Mouse (Mus musculus) MEL (cell line): ENCODE measurements around the gene Snapc4. TPM values are rescaled to one million over a fixed set of nuclear protein-coding genes. Genes with fewer than 3 reads are reported as not detected.

Source experiments
- DNase-seq: peaks from one replicate; pipeline ENCODE4 v3.0.0; 2011; ENCODE audit warnings: low read depth, low spot score
- H3K27ac ChIP-seq: 2 replicates; pipeline ENCODE4 v1.5.1; 2012; ENCODE audit warnings: low read depth, mild to moderate bottlenecking, control low read depth, low read length, moderate library complexity; ENCODE audit not compliant: control insufficient read depth
- H3K27me3 ChIP-seq, 2 experiments: fragments of 150-350 bp in 1 of 2; sonication (generic) in 1 of 2; 2 replicates each; pipeline ENCODE4 v1.6.1; 2012; ENCODE audit warnings: low read length in 2 of 2, mild to moderate bottlenecking in 2 of 2, improper control_type of control experiment in 1 of 2, moderate library complexity in 1 of 2; ENCODE audit not compliant: insufficient read depth in 2 of 2, control insufficient read depth in 1 of 2
- H3K36me3 ChIP-seq, 2 experiments: 2 replicates each; pipeline ENCODE4 v1.6.1; 2012 to 2014; ENCODE audit warnings: low read length in 2 of 2, improper control_type of control experiment in 1 of 2, inconsistent platforms in 1 of 2, mild to moderate bottlenecking in 1 of 2; ENCODE audit not compliant: insufficient read depth in 2 of 2, control insufficient read depth in 1 of 2
- H3K4me1 ChIP-seq, 2 experiments: fragments of 150-350 bp in 1 of 2; sonication (generic) in 1 of 2; 2 replicates each; pipeline ENCODE4 v1.6.1; 2012; ENCODE audit warnings: low read length in 2 of 2, improper control_type of control experiment in 1 of 2, mild to moderate bottlenecking in 1 of 2; ENCODE audit not compliant: insufficient read depth in 2 of 2, control insufficient read depth in 1 of 2
- H3K4me3 ChIP-seq, 2 experiments: fragments of 150-350 bp in 1 of 2; sonication (generic) in 1 of 2; 2 replicates each; pipeline ENCODE4 v1.5.1; 2012; ENCODE audit warnings: low read depth in 2 of 2, low read length in 2 of 2, mild to moderate bottlenecking in 2 of 2, moderate library complexity in 2 of 2, control low read depth in 1 of 2, improper control_type of control experiment in 1 of 2; ENCODE audit not compliant: control insufficient read depth in 1 of 2, insufficient read depth in 1 of 2
- H3K79me2 ChIP-seq: 2 replicates; pipeline ENCODE4 v1.6.1; 2012; ENCODE audit warnings: mild to moderate bottlenecking, low read length, moderate library complexity; ENCODE audit not compliant: control insufficient read depth, poor library complexity, insufficient read depth
- H3K9ac ChIP-seq: 2 replicates; pipeline ENCODE4 v1.6.1; 2012; ENCODE audit warnings: low read depth, mild to moderate bottlenecking, control low read depth, low read length, moderate library complexity; ENCODE audit not compliant: control insufficient read depth, poor library complexity, severe bottlenecking
- H3K9me3 ChIP-seq: fragments of 150-350 bp; sonication (generic); replicated peaks from 2 replicates; pipeline ENCODE4 v1.6.1; 2012; ENCODE audit warnings: mild to moderate bottlenecking, low read length, improper control_type of control experiment, moderate library complexity; ENCODE audit not compliant: insufficient read depth
- CHD2 ChIP-seq: IDR thresholded peaks from 2 replicates; pipeline ENCODE4 v1.6.1; 2011; ENCODE audit warnings: low read length, improper control_type of control experiment
- ETS1 ChIP-seq: IDR thresholded peaks from 2 replicates; pipeline ENCODE4 v1.6.1; 2012; ENCODE audit warnings: low read depth, mild to moderate bottlenecking, inconsistent platforms, low read length, improper control_type of control experiment, moderate library complexity
- GABPA ChIP-seq: IDR thresholded peaks from 2 replicates; pipeline ENCODE4 v1.6.1; 2012; ENCODE audit warnings: low read depth, mild to moderate bottlenecking, inconsistent platforms, low read length, improper control_type of control experiment, moderate library complexity
- GATA1 ChIP-seq: IDR thresholded peaks from 2 replicates; pipeline ENCODE4 v1.6.1; 2011; ENCODE audit warnings: low read depth, low read length, improper control_type of control experiment
- JUND ChIP-seq: IDR thresholded peaks from 2 replicates; pipeline ENCODE4 v1.6.1; 2011; ENCODE audit warnings: low read depth, mild to moderate bottlenecking, improper control_type of control experiment, low read length
- MAFK ChIP-seq: IDR thresholded peaks from 2 replicates; pipeline ENCODE4 v1.6.1; 2011; ENCODE audit warnings: low read depth, mild to moderate bottlenecking, low read length, improper control_type of control experiment, borderline replicate concordance
- MAX ChIP-seq: IDR thresholded peaks from 2 replicates; pipeline ENCODE4 v1.6.1; 2011; ENCODE audit warnings: low read length, improper control_type of control experiment
- MEF2A ChIP-seq: IDR thresholded peaks from 2 replicates; pipeline ENCODE4 v1.6.1; 2014; ENCODE audit warnings: low read depth, mild to moderate bottlenecking, inconsistent platforms, low read length, improper control_type of control experiment; ENCODE audit not compliant: poor library complexity, insufficient replicate concordance, severe bottlenecking; ENCODE audit errors: extremely low read depth
- MYC ChIP-seq: IDR thresholded peaks from 2 replicates; pipeline ENCODE4 v1.6.1; 2011; ENCODE audit warnings: low read depth, mild to moderate bottlenecking, low read length, improper control_type of control experiment, moderate library complexity
- POLR2A ChIP-seq, 2 experiments: IDR thresholded peaks; 2 replicates each; pipeline ENCODE4 v1.6.1; 2011 to 2012; ENCODE audit warnings: low read length in 2 of 2, mild to moderate bottlenecking in 2 of 2, control low read depth in 1 of 2, improper control_type of control experiment in 1 of 2, low read depth in 1 of 2, moderate library complexity in 1 of 2; ENCODE audit not compliant: control insufficient read depth in 1 of 2, insufficient read depth in 1 of 2, poor library complexity in 1 of 2
- POLR2AphosphoS2 ChIP-seq: IDR thresholded peaks from 2 replicates; pipeline ENCODE4 v1.6.1; 2011; ENCODE audit warnings: low read length, improper control_type of control experiment
- RAD21 ChIP-seq: IDR thresholded peaks from 2 replicates; pipeline ENCODE4 v1.6.1; 2011; ENCODE audit warnings: mild to moderate bottlenecking, low read depth, low read length, improper control_type of control experiment
- SIN3A ChIP-seq: IDR thresholded peaks from 2 replicates; pipeline ENCODE4 v1.6.1; 2012; ENCODE audit warnings: low read length, improper control_type of control experiment, inconsistent platforms
- SMC3 ChIP-seq: IDR thresholded peaks from 2 replicates; pipeline ENCODE4 v1.6.1; 2011; ENCODE audit warnings: low read depth, low read length, improper control_type of control experiment
- TBP ChIP-seq: IDR thresholded peaks from 2 replicates; pipeline ENCODE4 v1.8.0; 2011; ENCODE audit warnings: low read depth, low read length, improper control_type of control experiment
- TCF12 ChIP-seq: IDR thresholded peaks from 2 replicates; pipeline ENCODE4 v1.6.1; 2014; ENCODE audit warnings: low read depth, mild to moderate bottlenecking, inconsistent platforms, low read length, improper control_type of control experiment, moderate library complexity
- UBTF ChIP-seq: IDR thresholded peaks from 2 replicates; pipeline ENCODE4 v1.6.1; 2012; ENCODE audit warnings: low read depth, mild to moderate bottlenecking, inconsistent platforms, low read length, improper control_type of control experiment, moderate library complexity, borderline replicate concordance; ENCODE audit not compliant: insufficient read depth
- USF1 ChIP-seq: IDR thresholded peaks from 2 replicates; pipeline ENCODE4 v1.6.1; 2014; ENCODE audit warnings: low read depth, mild to moderate bottlenecking, inconsistent platforms, low read length, improper control_type of control experiment, moderate library complexity
- ZKSCAN1 ChIP-seq: IDR thresholded peaks from 2 replicates; pipeline ENCODE4 v1.6.1; 2012; ENCODE audit warnings: low read depth, mild to moderate bottlenecking, inconsistent platforms, low read length, improper control_type of control experiment, moderate library complexity
- polyA plus RNA-seq, 2 experiments: library from polyadenylated mRNA; stranded (reverse) in 1 of 2; unstranded in 1 of 2; fragments of >175 nt in 1 of 2; fragments of >200 nt in 1 of 2; gene quantifications; 2 replicates each; pipeline versions ENCODE4 v1.2.1 to v1.2.4; 2012; ENCODE audit warnings: low replicate concordance in 2 of 2, low read depth in 1 of 2; ENCODE audit not compliant: insufficient read length in 2 of 2, insufficient read depth in 1 of 2, missing spikeins in 1 of 2
- total RNA-seq: library from RNA; depleted of rRNA; stranded (reverse); fragments of 300-350 nt; gene quantifications from 2 replicates; pipeline ENCODE4 v1.2.3, GENCODE M21; 2012

Gene Snapc4
- total and polyA plus RNA-seq, 3 experiments: 49.3 to 57.6 TPM; not detected in 1

GRCm38 (mm10) chr2:26338302-26339203 is 41.9 kb downstream of the Snapc4 start:
- H3K9ac ChIP-seq: no peak overlapping the region
- peaks cover 0 to 12% of the 10 kb centered on the region in 2 experiments; a peak in 2 of 4 replicates for H3K4me1 ChIP-seq
- H3K4me3 ChIP-seq: no peak overlapping the region
- TF ChIP-seq POLR2A (IDR thresholded peaks at IDR 0.05; ENCODE audit: control insufficient read depth in 1 of 2, insufficient read depth in 1 of 2, low read depth in 1 of 2, low read length in 2 of 2, poor library complexity in 1 of 2) (no peak), RAD21 (no peak), JUND (no peak), CHD2 (no peak), UBTF (no peak), GABPA (no peak), TCF12 (no peak)
- no peaks in the 10 kb centered on the region for H3K9me3 ChIP-seq
- no peaks in the 10 kb centered on the region for H3K79me2 ChIP-seq
- H3K27ac ChIP-seq: no peak overlapping the region
- no peaks in the 10 kb centered on the region for H3K36me3 ChIP-seq
- DNase-seq: no peak
- H3K27me3 ChIP-seq: no peaks in the 10 kb centered on the region

GRCm38 (mm10) chr2:26330702-26331101 is 49.8 kb downstream of the Snapc4 start:
- no peak for DNase-seq
- Histone ChIP-seq H3K27me3 (no peaks in the 10 kb centered on the region), H3K79me2 (no peaks in the 10 kb centered on the region), H3K9ac (no peak overlapping the region), H3K36me3 (no peaks in the 10 kb centered on the region), H3K9me3 (no peaks in the 10 kb centered on the region), H3K4me1 (no peaks in the 10 kb centered on the region; a peak in 1 of 4 replicates), H3K4me3 (no peak overlapping the region), H3K27ac (no peak overlapping the region)
- TF ChIP-seq TBP: no peak
- no peak for TF ChIP-seq POLR2A (IDR thresholded peaks at IDR 0.05; ENCODE audit: control insufficient read depth in 1 of 2, insufficient read depth in 1 of 2, low read depth in 1 of 2, low read length in 2 of 2, poor library complexity in 1 of 2)
- TF ChIP-seq MEF2A: no peak
- TF ChIP-seq MAX: no peak
- no peak for TF ChIP-seq SIN3A
- no peak for TF ChIP-seq SMC3
- TF ChIP-seq GABPA: no peak
- no peak for TF ChIP-seq POLR2AphosphoS2
- no peak for TF ChIP-seq ETS1
- TF ChIP-seq ZKSCAN1: no peak
- no peak for TF ChIP-seq MAFK
- TF ChIP-seq GATA1: no peak
- no peak for TF ChIP-seq MYC
- no peak for TF ChIP-seq USF1
- no peak for TF ChIP-seq RAD21
